Mouse (Mus musculus) heart, postnatal 25 days (tissue): ENCODE results near the gene Lhfpl2. TPM values are rescaled to one million over a fixed set of nuclear protein-coding genes. Genes with fewer than 3 reads are reported as not detected.

Experiments used
- DNase-seq: peaks from one replicate; pipeline ENCODE4 v3.0.0; 2022; ENCODE audit warnings: low spot score
- intact Hi-C: fragments of 180-260 bp; cut with DNase I; formaldehyde crosslinking; loops from one replicate; pipeline ENCODE4 v1.15.1; 2025
- total RNA-seq, 2 experiments: library from RNA; stranded (reverse); gene quantifications; 2 replicates each; pipeline ENCODE4 v1.2.3; 2021

The Lhfpl2 gene
- total RNA-seq, 2 experiments from 2014 or later = 4.5 to 6.4 TPM

DNA sequence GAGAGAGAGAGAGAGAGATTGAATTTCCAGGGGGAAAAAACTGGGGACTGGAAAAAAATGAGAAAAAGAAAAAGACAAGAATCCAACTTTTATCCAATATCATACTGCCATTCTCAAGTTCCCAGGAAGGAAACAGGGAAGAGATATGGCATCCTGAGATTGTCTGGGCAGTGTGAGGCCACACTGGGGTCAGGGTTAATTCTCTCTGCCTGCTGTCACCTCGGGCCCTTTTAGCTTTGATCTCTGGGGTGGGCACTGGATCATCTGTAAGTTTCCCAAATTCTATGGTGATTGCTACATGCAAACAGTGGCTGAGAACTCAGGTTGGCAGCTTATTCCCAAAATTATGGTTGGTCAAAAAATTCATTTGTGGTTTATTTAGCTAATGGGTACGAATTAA, 33.8 kb downstream of the Lhfpl2 start:
- DNase-seq = no peak
- intact Hi-C loops = no loop called here

DNA sequence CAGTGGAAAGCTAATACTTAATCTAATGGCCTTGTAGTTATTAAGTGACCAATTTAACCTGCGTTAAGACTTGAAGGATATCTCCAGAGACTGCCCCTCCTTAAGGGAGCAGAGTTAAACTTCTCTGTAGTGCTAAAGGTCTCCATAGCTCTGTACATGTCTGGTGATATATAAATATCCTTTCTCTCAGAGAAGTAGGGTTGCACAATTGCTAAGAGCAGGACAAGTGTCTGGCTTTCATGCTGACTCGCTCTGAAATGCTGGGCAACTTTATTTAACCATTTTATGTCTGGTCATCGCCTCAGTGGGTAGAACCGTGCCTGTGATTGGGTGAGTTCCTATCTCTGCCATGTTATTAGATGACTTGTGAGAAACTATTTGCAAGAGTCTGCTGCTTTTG, 36.6 kb downstream of the Lhfpl2 start:
- DNase-seq = no peak
- intact Hi-C loops = no loop called here

DNA sequence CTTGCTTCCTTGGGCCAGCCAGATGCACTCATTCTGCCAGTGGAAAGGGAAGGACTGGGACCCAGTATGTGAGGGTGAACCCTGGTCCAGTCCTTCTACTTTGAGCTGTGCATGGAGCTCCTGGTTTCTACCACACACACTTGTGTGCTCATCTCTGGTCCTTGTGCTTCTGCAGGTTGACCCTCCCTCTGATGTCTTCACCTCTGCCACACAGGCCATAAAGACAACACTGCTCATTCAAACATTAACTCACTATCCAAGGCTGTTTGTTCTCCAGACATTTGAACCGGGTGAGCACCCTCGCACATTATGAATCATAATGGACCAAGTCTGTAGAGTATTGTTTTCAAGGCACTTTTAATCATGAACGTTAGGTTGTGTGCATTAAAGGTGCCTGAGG, 37.0 kb downstream of the Lhfpl2 start:
- intact Hi-C loops = no loop called here
- DNase-seq = no peak

DNA sequence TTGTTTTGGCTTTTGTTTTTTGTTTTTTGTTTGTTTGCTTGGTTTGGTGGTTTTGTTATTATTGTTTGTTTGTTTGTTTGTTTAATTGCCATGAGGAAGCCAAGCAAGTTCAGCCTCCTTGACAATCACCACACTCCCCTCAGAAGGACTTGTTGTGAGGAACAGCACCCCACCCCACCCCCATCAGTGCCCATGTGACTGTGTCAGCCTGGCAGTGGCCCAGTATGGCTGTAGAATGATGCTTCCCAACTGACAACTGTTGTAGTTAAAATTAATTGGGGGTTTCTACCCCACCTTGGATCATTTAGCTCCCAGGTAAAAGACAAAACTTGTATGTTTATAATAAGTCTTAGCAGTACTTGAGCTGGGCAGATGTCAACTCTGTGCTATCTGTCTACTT, 37.6 kb downstream of the Lhfpl2 start:
- intact Hi-C loops = no loop called here
- DNase-seq = no peak

DNA sequence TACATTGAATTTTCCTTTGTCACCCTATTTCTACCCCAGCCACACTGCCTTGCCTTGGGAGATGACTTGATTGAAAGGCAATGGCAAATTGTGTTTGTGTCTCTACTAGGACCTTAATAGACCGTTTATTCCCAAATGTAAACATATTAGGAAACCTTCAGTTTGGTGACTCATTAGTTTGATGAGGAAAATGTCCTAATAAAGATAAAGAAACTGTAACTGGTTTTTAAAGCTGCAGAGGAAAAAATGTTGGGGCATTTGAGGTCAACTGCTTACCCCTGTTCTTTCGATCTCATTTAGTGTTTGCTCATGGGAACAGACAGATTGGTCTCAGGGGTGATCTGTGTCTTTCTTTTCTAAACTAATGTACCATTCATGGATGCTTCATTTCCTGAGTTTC, 40.1 kb downstream of the Lhfpl2 start:
- intact Hi-C loops = no loop called here

DNA sequence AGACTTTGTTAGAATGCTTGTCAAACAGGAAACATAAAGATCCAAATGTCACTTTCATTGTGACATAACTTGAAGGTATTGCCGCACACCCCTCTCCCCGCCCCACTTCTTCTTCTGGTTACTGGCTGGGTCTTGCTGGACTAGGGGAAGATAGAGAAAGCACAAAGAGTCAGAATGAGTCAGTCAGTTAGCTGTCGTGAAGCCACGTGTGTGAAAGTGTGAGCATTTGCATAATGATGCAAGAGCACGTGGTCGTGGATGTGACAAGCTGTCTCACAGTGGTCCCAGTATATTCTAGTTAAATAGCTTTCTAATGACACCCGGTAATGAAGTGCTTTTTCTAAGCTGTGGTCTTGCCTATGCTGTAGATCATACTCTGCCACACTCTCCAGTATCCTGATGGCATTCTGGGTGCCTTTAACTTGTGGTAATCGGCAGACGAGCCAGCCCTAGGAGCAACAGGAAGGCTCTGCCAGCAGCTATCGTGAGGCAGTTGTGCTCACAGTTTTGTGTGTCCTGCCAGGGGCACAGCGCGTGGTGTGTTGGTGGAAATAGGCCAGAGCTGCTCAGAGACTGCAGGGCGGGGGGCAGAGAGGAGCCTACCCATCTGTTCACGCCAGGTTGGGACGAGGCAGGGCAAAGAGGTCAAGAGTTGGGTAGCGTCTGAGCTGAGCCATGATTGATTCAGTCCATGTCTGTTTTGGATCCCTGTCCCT, 40.9 kb downstream of the Lhfpl2 start:
- DNase-seq = peak; percentile 14
- intact Hi-C loops = no loop called here

More for the DNA sequence above, 40.1 kb downstream of the Lhfpl2 start:
- DNase-seq = no peak

DNA sequence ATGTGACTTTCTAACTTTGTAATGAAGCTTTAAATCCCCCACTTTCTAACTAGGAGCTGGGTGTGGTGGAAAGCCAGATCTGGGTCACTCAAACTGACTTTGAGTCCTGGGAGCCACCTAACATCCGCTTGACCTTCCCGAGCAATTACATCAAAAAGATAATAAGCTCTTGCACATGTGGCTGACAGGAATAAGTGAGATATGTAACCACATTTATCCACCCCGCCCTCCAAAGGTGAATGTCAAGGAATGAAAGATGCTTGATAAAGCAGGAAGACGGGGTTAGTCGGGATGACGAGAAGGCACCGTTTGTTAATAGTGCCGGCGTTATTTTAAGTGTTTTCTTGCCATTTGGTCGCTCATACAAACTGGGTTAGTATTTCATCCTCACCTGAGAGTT, 41.5 kb downstream of the Lhfpl2 start:
- intact Hi-C loops = no loop called here

DNA sequence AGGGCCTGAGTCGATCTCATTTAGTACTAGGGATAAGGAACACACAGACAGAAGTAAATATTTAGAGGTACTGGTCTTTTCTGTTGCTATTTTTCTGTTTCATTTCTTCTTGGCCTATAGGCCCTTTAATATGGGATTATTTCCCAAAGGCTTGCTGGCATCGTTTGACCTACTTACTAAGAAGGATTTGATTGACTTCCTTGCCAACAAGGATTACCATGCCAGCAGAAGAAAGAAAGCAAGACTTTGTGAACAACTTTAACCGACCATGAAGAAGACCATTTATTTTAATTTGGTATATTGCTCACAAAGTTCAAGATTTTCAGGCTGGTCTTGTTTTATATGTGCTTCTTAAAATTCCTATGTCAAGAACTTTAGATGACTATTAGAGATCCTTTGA, 42.8 kb downstream of the Lhfpl2 start:
- intact Hi-C loops = no loop called here
- DNase-seq = no peak

More for the DNA sequence above, 41.5 kb downstream of the Lhfpl2 start:
- DNase-seq = no peak

DNA sequence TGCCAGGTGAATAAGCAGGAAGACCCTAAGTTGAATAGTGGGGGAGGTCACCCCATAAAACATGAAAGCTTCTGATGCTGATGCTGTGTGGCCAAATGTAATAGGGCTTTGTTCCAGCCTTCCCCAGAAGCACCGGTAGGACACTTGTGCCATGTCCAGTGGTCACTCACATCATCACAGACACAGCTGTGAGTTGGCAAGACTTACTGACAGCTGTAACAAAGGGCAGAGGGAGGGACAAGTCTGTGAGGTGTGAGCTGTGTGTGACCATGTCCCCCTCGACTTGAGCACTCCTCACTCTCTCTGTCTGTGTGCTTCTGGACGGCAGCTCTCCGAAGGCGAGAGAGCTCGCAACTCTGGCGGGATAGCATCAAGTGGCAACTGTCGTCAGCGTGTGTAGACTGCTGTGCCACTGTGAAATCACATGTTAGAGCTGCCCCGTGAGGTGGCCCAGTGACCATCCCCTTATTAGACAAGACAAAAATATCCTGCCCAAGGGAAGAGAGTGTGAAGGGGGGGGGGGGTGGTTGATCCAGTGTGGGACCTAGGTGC, 43.5 kb downstream of the Lhfpl2 start:
- DNase-seq = no peak
- intact Hi-C loops = no loop called here

DNA sequence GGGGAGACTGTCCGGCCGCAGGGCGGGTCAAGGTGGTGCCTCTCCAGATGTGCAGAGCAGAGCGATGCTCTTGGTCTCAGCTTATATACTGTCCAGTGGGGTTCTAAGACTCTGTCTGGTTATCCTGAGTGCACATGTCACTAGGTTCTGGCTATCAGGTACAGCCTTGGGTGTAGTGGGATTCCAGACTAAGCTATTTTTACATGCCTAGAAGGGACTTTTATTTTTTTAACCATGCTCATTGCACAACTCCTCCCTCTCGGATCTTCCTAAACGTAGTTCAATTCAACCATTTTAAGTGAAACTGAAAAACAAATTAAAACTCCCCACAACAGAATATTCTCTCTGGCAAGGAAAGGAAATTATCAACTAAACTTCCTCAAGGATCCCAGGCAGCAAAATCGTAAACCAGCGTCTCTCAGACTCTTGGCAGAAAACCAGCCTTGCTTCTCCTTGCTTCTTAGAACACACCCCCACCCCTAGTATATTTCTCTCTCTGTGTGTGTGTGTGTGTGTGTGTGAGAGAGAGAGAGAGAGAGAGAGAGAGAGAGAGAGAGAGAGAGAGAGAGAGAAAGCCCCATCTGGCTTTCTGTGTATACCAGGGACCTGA, 47.4 kb downstream of the Lhfpl2 start:
- intact Hi-C loops = no loop called here
- DNase-seq = no peak

DNA sequence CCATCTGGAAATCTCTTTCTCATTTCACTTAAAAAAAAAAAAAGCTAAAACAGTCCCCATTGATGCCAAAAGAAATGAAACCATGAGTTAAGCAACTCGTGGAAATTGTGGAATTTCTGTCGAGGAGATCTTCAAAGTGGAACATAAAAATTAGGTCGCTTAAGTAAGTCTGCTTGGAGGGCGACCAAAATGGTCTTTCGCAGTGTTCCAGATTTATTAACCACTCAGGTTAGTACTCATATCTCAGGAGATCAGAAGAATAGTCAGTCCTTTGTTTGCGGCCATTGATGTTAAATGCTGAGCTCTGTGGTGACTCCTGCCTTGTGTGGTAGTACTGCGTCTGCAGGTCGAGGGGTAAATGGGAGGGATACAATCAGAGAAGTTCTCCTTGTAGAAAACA, 48.8 kb downstream of the Lhfpl2 start:
- intact Hi-C loops = no loop called here
- DNase-seq = no peak

DNA sequence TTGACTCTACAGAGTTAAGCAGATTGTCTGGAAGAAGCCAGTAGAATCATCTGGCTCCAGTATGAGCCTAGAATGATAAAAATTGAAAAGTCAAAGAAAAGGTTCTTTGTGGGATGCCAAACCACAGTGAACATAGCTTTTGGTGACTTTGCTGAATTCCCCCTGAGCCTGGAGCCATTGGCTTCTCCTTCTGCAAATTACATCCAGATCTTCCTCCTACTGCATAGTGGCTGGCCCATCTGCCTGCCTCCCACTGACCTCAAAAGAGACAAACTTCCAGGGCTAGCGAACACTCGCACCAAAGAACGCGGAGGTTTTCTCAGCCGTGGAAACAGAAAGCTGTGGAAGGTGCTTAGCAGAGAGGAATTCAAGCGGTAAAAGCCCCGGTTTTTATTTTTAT, 49.4 kb downstream of the Lhfpl2 start:
- DNase-seq = no peak
- intact Hi-C loops = no loop called here

DNA sequence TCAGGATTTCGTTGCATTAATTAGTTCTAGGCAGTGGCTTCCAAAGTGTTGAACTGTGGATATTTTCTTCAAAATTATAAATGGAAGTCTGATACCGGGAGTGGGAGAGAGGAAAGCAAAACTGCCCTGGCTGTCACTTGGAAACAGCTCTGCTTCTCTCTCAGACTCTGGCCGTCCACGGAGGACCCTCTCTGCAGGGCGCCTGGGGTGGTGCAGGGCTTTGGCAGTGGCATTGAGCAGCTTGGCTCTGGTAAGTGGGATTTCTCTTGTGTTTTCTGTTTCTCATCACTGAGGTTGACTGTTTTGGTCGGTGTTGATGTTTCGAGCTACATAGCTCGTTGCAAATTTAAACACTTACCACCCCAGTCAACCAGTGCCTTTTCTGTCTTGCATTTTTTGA, 53.0 kb downstream of the Lhfpl2 start:
- intact Hi-C loops = no loop called here
- no peak for DNase-seq

DNA sequence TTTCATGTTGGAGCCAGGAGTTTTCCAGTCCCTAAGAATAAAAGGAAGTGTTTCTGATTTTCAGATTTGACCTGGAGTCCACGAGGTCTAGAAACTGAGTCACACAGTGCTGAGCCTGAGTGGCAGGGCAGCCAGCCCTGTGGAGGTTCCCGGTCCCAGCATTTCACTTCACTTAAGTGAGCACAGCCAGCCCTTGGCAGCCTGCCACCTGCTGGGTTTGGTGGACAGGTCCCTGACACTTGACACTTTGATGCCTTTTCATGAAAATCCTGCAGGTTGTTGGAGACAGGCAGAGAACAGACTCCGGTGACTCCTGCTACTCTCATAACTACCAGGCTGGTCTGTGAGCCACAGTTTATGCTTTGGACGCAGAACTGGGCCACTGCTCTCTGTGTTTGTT, 57.9 kb downstream of the Lhfpl2 start:
- intact Hi-C loops = no loop called here
- DNase-seq = no peak

DNA sequence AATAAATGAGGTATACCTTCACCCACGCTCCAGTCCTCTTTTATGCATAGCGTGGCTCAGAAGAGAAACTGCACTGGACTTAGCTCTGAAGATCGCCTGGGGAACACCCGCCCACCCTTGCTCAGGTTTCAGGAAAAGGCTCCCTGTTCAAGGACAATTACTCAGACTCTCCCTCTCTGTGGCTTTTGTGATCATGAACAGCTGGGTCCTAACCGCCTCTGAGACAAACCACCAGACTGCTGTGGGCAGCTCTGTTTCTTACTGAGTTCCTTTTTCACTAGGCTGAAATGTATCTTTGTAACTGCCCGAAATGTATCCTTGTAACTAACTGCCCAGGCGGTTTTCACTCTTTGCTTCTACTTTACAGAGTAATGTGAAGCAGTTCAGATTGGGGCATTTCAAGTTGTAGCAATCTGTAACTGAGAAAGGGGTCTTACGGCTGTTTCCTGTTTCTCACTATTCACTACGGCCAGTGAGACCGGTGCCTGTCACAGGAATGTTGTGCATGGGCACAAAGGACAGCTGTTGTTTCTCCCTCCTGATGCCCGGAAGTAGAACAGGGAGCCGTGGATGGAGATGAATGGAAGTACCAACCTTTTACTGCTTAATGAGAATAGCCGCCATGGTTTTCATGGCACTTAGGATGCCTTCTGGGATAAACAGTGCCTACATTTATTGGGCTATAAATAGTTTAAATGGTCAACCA, 59.3 kb downstream of the Lhfpl2 start:
- no peak for DNase-seq
- intact Hi-C loops = no loop called here

DNA sequence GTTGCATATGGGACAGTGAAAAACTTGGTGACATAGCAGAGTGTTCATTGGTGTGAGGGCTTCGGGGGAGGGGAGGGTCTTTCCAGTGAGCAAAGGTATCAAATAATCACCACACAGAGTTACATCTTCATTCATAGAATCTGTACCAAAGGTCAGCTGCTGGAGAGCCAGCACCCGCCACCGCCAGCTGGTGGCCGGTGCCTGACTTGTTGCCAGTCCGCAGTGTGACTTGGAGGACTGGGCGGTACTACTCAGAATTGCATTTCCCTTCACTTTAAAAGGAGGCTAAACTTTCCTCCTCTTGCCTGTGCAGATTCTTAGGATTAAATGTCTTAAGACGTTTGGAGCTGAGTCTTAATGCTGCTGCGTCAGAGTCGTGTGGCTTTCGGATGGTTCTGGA, 59.9 kb downstream of the Lhfpl2 start:
- intact Hi-C loops = no loop called here

DNA sequence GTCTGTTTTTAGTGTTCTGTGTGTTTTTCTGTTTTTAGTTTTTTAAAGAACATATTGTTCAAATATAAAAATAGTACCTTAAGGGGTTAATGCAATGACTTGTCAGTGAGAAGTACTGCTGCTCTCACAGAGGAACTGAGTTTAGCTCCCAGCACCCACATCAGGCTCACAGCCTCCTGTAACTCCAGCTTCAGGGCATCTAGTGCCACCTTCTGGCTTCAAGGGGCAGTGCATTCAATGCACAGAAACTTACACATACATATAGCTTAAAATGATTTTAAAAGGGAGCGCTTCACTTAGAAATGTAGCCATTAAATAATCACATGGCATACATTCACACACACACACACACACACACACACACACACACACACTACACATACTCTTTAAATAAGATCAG, 60.5 kb downstream of the Lhfpl2 start:
- no peak for DNase-seq
- intact Hi-C loops = no loop called here

More for the DNA sequence above, 59.9 kb downstream of the Lhfpl2 start:
- DNase-seq = no peak

DNA sequence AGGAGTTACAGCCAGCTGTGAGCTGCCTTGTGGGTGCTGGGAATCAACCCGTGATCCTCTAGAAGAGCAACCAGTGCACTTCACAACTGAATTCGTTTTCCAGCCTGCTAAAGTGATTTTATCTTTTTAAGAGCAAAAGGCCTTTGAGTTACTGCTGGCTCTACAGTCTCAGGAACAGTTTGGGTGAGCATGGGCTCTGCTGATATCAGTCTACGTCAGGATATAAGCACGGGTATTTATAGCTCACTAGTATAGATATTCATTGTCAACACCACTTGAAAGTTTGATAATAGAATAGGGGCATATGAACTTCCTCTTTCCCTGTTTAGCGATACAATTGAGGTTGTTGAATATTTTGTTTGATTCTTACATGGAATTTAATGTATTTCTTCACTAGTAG, 61.7 kb downstream of the Lhfpl2 start:
- intact Hi-C loops = no loop called here

DNA sequence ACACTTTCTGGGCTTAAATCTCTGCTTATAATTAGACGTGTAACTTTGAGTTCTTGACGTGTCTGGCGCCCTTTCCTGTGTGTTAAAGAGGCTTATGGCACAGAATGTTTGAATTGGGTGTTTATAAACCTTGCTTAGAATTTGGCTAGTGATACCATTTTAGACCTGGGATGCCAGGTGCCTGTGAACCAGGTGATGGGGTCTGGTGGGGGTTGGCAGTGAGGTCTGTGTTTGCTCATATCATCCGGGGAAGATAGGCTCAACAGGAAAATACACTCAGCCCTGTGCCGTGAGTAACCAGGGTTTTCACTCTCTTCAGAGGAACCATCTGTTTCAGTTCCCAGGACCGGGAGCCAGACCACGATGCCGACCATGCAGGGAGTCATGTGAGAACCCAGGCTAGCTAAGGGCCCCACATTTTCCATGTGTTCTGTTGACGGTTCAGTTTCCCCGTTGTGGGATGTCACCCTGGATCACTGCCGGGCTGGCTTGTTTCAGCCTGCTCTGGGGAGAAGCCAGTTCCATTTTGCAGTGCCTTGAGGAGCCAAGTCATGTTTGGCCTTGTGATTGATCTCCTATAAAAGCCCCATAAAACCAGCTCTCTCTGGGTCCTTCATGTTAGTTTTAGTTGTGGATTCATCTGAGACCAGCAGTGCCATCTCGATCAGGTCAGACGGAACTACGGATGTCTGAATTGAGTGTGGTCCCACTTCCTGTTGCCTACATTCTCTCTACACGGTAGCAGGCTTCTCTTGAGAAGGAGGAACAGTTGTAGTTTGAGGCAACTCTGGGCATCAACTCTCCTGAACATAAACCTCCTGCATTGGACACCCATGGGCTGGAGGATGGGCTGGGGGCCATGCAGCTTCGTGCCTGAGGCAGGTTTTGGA, 65.4 kb downstream of the Lhfpl2 start:
- intact Hi-C loops = no loop called here
- peak; percentile 49 for DNase-seq

More for the DNA sequence above, 61.7 kb downstream of the Lhfpl2 start:
- no peak for DNase-seq

DNA sequence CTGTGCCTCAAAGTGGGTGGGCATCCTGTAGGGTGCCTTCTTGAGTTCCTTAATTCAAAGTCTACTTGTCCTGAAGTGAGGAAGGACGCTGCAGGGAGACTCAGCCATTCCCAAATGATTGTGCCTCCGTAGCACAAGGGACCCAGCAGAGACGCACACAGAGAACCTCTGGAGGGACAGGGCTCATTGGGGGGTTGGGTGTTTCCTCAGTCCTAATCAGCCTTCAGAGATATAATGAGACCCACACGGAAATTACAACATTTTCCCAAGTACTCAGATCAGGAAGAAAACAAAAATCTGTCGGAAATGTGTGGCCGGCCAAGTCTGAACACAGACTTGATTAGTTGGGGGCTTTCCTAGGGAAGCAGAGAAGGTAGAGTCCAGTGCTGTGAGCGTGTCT, 72.8 kb downstream of the Lhfpl2 start:
- intact Hi-C loops = loop anchor here (5.0 kb wide), 1 partner anchor 63 kb away; no protein-coding TSS in a partner anchor
- DNase-seq = no peak
